Mouse (Mus musculus) kidney, embryonic 15.5 days (tissue): ENCODE measurements around the gene Stk10. TPM values are rescaled to one million over a fixed set of nuclear protein-coding genes. Genes with fewer than 3 reads are reported as not detected.
"Not testable (repeated sequence)": the region's sequence is repeated elsewhere in the genome, so short reads cannot be mapped to it uniquely, and the experiment has no call there.

Source experiments
- ATAC-seq: fragments of 200-750 bp; cut with Nextera tagmentation; replicated peaks from 2 replicates; pipeline ENCODE4 v1.8.0; 2017; ENCODE audit warnings: moderate TSS enrichment; ENCODE audit not compliant: low FRiP score
- H3K27ac ChIP-seq: fragments of 300-500 bp; sonication (generic); 2 replicates; pipeline ENCODE4 v1.5.1; 2015; ENCODE audit warnings: mild to moderate bottlenecking, inconsistent platforms
- H3K27me3 ChIP-seq: fragments of 300-500 bp; sonication (generic); 2 replicates; pipeline ENCODE4 v1.6.1; 2015; ENCODE audit warnings: inconsistent platforms
- H3K36me3 ChIP-seq: fragments of 300-500 bp; sonication (generic); 2 replicates; pipeline ENCODE4 v1.6.1; 2015; ENCODE audit warnings: inconsistent platforms
- H3K4me1 ChIP-seq: fragments of 300-500 bp; sonication (generic); 2 replicates; pipeline ENCODE4 v1.6.1; 2015; ENCODE audit warnings: inconsistent platforms
- H3K4me2 ChIP-seq: fragments of 300-500 bp; sonication (generic); 2 replicates; pipeline ENCODE4 v1.6.1; 2015; ENCODE audit warnings: moderate library complexity, mild to moderate bottlenecking, inconsistent platforms
- H3K4me3 ChIP-seq: fragments of 300-500 bp; sonication (generic); replicated peaks from 2 replicates; pipeline ENCODE4 v1.5.1; 2015; ENCODE audit warnings: mild to moderate bottlenecking, inconsistent platforms
- H3K9ac ChIP-seq: fragments of 300-500 bp; sonication (generic); 2 replicates; pipeline ENCODE4 v1.6.1; 2015; ENCODE audit warnings: mild to moderate bottlenecking, inconsistent platforms
- H3K9me3 ChIP-seq: fragments of 300-500 bp; sonication (generic); replicated peaks from 2 replicates; pipeline ENCODE4 v1.6.1; 2016; ENCODE audit warnings: inconsistent platforms
- WGBS: fragments of 180-500 bp; shearing (Covaris S2); methylation state at CpG from one replicate; pipeline ENCODE4 v1.1.7; 2015; ENCODE audit warnings: mixed read lengths; 5-methylcytosine and 5-hydroxymethylcytosine counted together
- polyA plus RNA-seq: library from polyadenylated mRNA; unstranded; fragments of >200 nt; fragmentation: Nextera tagmentation; extraction: Ambion mirVana; gene quantifications from 2 replicates; pipeline ENCODE4 v1.2.1, GENCODE M21; 2015

Stk10 gene
- polyA plus RNA-seq, 1 experiment from 2014 or later: 5.4 TPM

DNA sequence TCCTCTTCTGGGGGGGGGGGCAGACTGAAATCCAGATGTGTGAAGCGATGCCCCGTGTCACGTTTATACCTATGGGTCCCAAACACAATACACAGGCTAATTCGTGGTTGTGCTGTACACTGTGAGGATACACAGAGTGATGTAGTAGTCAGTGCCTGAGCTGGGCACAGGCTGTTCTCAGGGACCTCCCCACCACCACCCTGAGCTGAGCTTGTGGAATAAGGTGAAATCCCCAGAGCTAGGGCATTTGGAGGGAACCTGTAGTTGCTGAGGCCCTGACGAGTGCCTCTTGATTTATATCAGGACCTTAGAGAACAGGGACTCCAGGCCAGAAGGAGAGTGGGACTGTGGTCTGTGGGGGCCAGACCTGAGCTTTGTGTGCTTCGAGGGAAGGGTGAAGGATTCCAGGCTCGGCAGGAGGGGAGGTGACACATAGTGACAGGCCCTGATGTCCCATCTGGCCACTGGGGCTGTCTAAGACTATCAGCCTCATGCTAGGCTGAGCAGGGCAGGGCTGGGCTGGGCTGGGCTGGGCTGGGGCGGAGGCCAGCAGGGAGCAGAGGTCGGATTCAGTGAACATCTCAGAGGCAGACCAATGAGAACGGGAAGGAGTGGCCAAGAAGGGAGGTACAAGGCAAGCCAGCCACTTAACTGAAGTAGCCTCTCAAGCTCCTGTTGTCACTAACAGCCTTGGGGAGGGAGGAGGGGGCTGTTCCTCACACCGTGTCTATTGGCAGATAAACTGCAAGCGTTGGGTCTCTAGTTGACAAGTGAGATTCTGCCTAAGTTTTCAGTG, 68.6 kb downstream of the Stk10 start:
- H3K4me3 ChIP-seq: no peak overlapping the region
- H3K4me1 ChIP-seq: peaks cover 26% of the 10 kb centered on the region
- peak; percentile 84 for ATAC-seq
- no peaks in the 10 kb centered on the region for H3K9me3 ChIP-seq
- no peaks in the 10 kb centered on the region for H3K27me3 ChIP-seq
- WGBS: 43% methylated on average over 12 of the region's 12 CpGs
- 0 out of 2 replicates have a peak, but pooled peaks cover 4% of the 10 kb centered on the region for H3K36me3 ChIP-seq
- H3K27ac ChIP-seq: 0 out of 2 replicates have a peak overlapping the region, but pooled peaks have one; percentile 9
- H3K4me2 ChIP-seq: 0 out of 2 replicates have a peak overlapping the region, but pooled peaks have one; percentile 13
- H3K9ac ChIP-seq: peak overlapping the region; percentile 7; the same call in 1 of the 2 replicates

DNA sequence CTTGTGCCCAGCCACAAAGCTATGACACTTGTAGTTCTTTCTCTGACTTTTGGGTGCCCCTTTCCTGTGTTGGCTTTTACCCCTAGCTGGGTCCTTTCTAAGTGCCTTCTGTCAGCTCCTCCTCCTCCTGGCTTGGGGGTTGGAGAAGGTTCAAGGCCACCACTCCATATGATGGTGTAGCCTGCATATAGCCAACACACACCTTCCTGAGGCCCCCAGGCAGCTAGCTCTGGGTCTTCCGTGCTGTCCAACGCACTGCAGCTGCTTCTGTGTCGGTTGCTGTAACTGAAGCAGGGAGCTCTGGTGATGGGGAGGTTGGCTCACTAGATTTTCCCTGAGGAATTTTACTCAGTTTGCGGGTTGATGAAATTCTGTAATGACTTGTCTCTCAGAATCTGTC, 71.6 kb downstream of the Stk10 start:
- no peaks in the 10 kb centered on the region for H3K9me3 ChIP-seq
- ATAC-seq: no peak
- H3K9ac ChIP-seq: no peak overlapping the region
- 52% methylated on average over 4 of the region's 4 CpGs for WGBS
- H3K4me2 ChIP-seq: no peak overlapping the region
- no peak overlapping the region for H3K4me3 ChIP-seq
- H3K36me3 ChIP-seq: no peaks in the 10 kb centered on the region
- peak overlapping the region; percentile 47 for H3K27ac ChIP-seq
- H3K27me3 ChIP-seq: no peaks in the 10 kb centered on the region
- H3K4me1 ChIP-seq: peaks cover 21% of the 10 kb centered on the region

DNA sequence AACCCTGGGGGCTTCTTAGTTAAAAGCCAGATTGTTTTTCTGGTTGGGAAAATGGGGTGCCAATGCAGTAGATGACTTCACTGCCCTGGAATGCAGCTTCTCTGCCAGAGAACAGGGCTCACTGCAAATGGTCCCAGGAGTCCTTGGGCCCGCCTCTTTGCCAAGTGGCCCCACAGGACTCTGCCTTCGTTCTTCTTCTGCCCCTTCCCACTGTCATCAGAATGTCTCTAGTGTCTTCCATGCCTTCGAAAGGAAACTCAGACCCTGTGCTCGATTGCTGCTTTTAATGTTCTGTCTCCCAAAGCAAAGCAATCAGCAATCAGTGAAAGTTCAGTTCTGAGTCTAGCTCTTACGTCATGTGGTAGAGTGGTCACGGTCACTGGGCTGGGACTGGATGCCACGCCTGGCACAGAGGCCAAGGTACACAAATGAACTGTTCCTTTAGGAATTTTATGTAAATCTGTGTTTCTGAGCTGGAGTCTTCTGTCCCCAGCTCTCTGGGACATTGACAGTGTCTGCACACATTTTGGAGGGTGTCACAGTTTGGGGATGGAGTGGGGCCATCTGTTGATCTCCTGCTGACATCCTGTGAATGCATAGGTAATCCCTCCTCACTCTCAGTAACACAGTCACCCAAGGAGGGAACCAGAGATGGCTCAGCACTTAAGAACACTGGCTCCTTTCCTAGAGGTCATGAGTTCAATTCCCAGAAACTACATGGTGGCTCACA, 72.2 kb downstream of the Stk10 start:
- no peak overlapping the region for H3K4me3 ChIP-seq
- peak overlapping the region; percentile 47 for H3K27ac ChIP-seq
- no peaks in the 10 kb centered on the region for H3K36me3 ChIP-seq
- WGBS: 51% methylated on average over 7 of the region's 7 CpGs
- ATAC-seq: peak; percentile 54; the same call in 1 of the 2 replicates
- H3K4me2 ChIP-seq: 0 out of 2 replicates have a peak overlapping the region, but pooled peaks have one; percentile 17
- H3K4me1 ChIP-seq: peaks cover 20% of the 10 kb centered on the region
- no peak overlapping the region for H3K9ac ChIP-seq
- H3K9me3 ChIP-seq: no peaks in the 10 kb centered on the region
- H3K27me3 ChIP-seq: no peaks in the 10 kb centered on the region

DNA sequence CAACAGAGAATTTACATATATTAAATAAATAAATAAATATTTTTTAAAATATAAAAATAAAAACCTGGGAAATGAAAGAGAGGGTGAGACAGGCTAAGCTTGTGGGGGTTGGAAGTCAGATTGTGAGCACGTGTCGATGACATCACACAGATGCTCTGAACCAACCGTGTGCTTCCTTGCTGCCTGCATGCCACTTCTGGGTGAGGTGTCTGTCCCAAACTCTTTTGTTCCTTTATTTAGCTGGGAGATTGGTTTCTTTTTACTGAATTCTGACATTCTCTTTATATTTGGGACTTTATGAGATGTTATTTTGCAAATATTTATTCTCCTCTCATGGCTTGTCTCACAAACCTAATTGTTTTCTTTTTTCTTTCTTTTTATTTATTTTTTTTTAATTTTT, 72.8 kb downstream of the Stk10 start:
- WGBS: 85% methylated on average over 3 of the region's 3 CpGs
- H3K27me3 ChIP-seq: no peaks in the 10 kb centered on the region
- H3K4me3 ChIP-seq: no peak overlapping the region
- no peak overlapping the region for H3K27ac ChIP-seq
- H3K36me3 ChIP-seq: no peaks in the 10 kb centered on the region
- no peak for ATAC-seq
- no peak overlapping the region for H3K9ac ChIP-seq
- peaks cover 20% of the 10 kb centered on the region for H3K4me1 ChIP-seq
- no peak overlapping the region for H3K4me2 ChIP-seq
- H3K9me3 ChIP-seq: no peaks in the 10 kb centered on the region

DNA sequence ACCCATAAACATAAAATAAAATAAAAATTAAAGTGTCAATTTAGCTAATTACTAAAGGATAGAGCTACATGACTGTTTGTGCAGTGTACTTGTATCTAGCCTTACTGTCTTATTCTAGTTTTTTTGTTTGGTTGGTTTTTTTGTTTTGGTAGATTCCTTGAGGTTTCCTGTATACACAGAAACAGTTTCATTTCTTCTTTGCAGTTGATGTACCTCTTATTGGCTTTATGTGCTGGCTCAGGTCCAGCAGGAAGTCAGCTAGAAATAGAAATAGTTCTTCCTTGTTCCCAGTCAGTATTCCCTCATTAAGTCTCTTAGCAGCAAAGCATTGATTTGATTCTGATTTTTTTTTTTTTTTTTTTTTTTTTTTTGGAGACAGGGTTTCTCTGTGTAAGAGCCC, 74.2 kb downstream of the Stk10 start:
- H3K36me3 ChIP-seq: no peaks in the 10 kb centered on the region
- H3K4me2 ChIP-seq: no peak overlapping the region
- no peak overlapping the region for H3K27ac ChIP-seq
- ATAC-seq: no peak
- H3K27me3 ChIP-seq: no peaks in the 10 kb centered on the region
- peaks cover 14% of the 10 kb centered on the region for H3K4me1 ChIP-seq
- no peak overlapping the region for H3K9ac ChIP-seq
- H3K4me3 ChIP-seq: no peak overlapping the region
- H3K9me3 ChIP-seq: no peaks in the 10 kb centered on the region

DNA sequence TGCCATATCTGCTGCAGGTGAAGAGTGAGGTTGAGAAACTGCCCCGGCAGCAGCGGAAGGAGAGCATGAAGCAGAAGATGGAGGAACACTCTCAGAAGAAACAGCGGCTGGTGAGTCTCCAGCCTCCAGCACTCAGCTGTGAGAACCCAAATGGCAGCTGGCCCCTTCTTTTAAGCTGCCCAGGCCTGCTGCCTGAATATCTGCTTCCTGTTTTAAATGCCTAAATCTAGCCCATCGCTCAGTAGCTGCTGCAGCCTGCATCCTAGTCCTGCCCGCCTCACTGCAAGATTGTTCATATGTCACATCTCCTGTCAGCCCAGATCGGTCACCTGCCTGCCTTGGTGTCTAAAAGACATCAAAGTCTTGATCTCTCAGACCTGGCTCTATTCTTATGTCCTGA, 77.5 kb downstream of the Stk10 start:
- Histone ChIP-seq H3K4me3 (no peak overlapping the region), H3K27ac (no peak overlapping the region), H3K4me1 (peaks cover 3% of the 10 kb centered on the region; the same call in 1 of the 2 replicates), H3K27me3 (no peaks in the 10 kb centered on the region), H3K9ac (no peak overlapping the region), H3K9me3 (no peaks in the 10 kb centered on the region), H3K36me3 (peaks cover 10% of the 10 kb centered on the region; the same call in 1 of the 2 replicates), H3K4me2 (no peak overlapping the region)
- no peak for ATAC-seq
- 88% methylated on average over 6 of the region's 6 CpGs for WGBS

DNA sequence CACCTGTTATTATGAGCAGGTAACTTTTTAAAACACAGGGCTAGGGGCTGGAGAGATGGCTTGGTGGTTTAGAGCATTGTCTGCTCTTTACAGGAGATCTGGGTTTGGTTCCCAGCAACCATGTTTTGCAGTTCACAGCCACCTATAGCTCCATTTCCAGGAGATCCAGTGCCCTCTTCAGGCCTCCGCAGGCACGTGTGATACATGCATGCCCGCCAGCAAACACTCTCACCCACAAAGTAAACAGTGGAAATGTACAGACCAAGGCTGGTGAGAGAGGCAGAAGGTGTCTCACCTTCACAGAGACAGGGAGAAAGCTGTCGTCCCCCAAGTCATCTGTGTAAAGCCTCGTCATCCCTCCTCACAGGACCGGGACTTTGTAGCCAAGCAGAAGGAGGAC, 79.2 kb downstream of the Stk10 start:
- Histone ChIP-seq H3K4me3 (no peak overlapping the region), H3K4me1 (peaks cover 8% of the 10 kb centered on the region), H3K9me3 (no peaks in the 10 kb centered on the region), H3K36me3 (peaks cover 10% of the 10 kb centered on the region; the same call in 1 of the 2 replicates), H3K4me2 (no peak overlapping the region), H3K27me3 (no peaks in the 10 kb centered on the region), H3K9ac (no peak overlapping the region), H3K27ac (no peak overlapping the region)
- ATAC-seq: no peak
- WGBS: 83% methylated on average over 6 of the region's 6 CpGs

DNA sequence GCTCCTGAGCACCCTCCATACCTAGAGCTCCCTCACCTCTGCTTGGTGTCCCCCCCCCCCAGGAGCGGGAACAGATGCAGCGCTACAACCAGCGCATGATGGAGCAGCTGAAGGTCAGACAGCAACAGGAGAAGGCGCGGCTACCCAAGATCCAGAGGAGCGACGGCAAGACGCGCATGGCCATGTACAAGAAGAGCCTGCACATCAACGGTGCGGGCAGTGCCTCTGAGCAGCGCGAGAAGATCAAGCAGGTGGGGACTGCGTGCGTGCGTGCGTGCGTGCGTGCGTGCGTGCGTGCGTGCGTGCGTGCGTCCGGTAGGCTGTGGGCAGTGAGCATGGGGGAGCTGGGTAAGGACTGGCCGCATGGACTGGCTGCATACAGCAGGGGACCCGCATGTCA, 81.4 kb downstream of the Stk10 start:
- no peaks in the 10 kb centered on the region for H3K27me3 ChIP-seq
- WGBS: 92% methylated on average over 29 of the region's 29 CpGs
- H3K27ac ChIP-seq: no peak overlapping the region

DNA sequence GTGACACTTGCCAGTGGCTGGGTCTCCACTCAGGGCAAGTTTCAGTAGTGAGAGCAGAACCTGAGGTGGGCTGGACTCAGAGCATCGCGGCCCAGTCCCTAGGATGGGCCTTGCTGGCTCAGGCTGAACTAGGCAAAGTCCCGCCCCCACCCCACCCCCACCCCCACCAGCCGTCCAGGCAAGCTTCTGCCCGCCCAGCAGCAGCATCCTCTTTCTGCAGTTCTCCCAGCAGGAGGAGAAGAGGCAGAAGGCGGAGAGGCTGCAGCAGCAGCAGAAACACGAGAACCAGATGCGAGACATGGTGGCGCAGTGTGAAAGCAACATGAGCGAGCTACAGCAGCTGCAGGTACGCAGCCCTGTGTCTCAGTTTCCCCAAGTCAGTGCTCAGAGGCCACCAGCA, 82.5 kb downstream of the Stk10 start:
- no peak overlapping the region for H3K4me2 ChIP-seq
- 30% methylated on average over 11 of the region's 11 CpGs for WGBS
- peaks cover 21% of the 10 kb centered on the region for H3K4me1 ChIP-seq
- ATAC-seq: peak; percentile 43; the same call in 1 of the 2 replicates
- H3K36me3 ChIP-seq: peaks cover 15% of the 10 kb centered on the region; the same call in 1 of the 2 replicates
- no peak overlapping the region for H3K27ac ChIP-seq
- no peaks in the 10 kb centered on the region for H3K27me3 ChIP-seq
- H3K9me3 ChIP-seq: no peaks in the 10 kb centered on the region
- H3K9ac ChIP-seq: no peak overlapping the region
- no peak overlapping the region for H3K4me3 ChIP-seq

More for the DNA sequence above, 81.4 kb downstream of the Stk10 start:
- H3K4me1 ChIP-seq: peaks cover 15% of the 10 kb centered on the region
- H3K4me2 ChIP-seq: no peak overlapping the region
- H3K4me3 ChIP-seq: no peak overlapping the region
- H3K9ac ChIP-seq: no peak overlapping the region
- no peak for ATAC-seq
- H3K36me3 ChIP-seq: peaks cover 15% of the 10 kb centered on the region; the same call in 1 of the 2 replicates
- no peaks in the 10 kb centered on the region for H3K9me3 ChIP-seq

DNA sequence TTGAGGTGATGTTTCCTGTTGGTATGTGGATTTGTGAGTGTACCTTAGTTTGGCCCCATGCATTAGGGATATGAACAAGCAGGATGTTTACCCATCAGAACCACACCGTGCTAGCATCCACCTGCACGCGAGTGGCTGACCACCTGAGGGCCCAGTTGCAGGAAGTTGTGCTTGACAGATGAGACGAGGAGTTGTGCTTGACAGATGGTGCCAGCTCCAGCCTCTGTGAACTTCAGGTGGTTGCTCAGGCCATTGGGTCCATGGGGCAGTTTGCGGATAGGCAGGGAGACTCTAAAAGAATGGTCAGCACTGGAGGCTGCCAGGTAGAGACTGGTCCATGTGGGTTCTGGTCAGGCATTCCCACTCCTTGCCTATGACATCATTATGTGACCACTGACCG, 83.0 kb downstream of the Stk10 start:
- H3K4me2 ChIP-seq: no peak overlapping the region

DNA sequence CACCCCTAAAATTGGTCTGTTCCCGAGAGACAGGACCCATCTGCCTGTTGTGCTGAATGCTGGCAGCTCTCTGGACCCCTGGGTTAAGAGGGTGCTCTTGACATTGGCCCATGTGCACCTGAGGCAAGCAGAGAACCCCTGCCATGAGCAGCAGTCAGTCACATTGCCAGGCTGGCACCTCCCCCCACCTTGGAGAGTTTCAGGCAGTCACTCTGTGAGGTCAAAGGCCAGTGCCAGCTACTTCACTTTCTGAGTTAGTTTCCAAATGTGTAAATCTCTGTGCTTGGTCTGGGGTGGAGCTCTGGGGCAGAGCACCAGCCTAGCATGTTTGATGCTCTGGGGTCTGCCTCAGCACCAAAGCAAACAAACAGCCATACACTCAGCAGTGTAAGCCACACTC, 84.9 kb downstream of the Stk10 start:
- ATAC-seq: no peak
- H3K27me3 ChIP-seq: no peaks in the 10 kb centered on the region
- no peak overlapping the region for H3K27ac ChIP-seq
- WGBS: 80% methylated on average over 1 of the region's 1 CpGs
- no peak overlapping the region for H3K4me2 ChIP-seq
- no peak overlapping the region for H3K9ac ChIP-seq
- H3K36me3 ChIP-seq: peaks cover 14% of the 10 kb centered on the region; the same call in 1 of the 2 replicates
- peaks cover 21% of the 10 kb centered on the region for H3K4me1 ChIP-seq
- no peak overlapping the region for H3K4me3 ChIP-seq
- H3K9me3 ChIP-seq: no peaks in the 10 kb centered on the region

More for the DNA sequence above, 83.0 kb downstream of the Stk10 start:
- H3K4me1 ChIP-seq: peaks cover 21% of the 10 kb centered on the region
- no peak overlapping the region for H3K4me3 ChIP-seq
- H3K27me3 ChIP-seq: no peaks in the 10 kb centered on the region
- no peak overlapping the region for H3K27ac ChIP-seq
- 77% methylated on average over 6 of the region's 6 CpGs for WGBS
- no peaks in the 10 kb centered on the region for H3K9me3 ChIP-seq
- H3K36me3 ChIP-seq: peaks cover 15% of the 10 kb centered on the region; the same call in 1 of the 2 replicates
- ATAC-seq: no peak
- no peak overlapping the region for H3K9ac ChIP-seq

DNA sequence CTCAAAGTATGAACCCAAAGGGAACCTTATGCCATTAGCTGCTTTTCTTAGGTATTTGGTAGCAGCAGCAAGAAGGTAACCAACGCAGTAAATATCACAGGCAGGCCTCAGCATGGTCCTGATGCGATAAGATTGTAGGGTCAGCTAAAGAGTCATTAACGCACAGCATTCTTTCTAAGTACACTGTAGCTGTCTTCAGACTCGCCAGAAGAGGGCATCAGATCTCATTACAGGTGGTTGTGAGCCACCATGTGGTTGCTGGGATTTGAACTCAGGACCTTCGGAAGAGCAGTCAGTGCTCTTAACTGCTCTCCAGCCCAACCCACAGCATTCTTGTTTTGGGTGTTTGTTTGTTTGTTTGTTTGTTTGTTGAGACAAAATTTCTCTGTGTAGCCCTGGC, 85.5 kb downstream of the Stk10 start:
- Histone ChIP-seq H3K27ac (peak overlapping the region; percentile 80; the same call in 1 of the 2 replicates), H3K4me1 (peaks cover 21% of the 10 kb centered on the region)
- H3K4me3 ChIP-seq, H3K9me3 ChIP-seq, H3K9ac ChIP-seq, ATAC-seq, H3K36me3 ChIP-seq, H3K4me2 ChIP-seq, H3K27me3 ChIP-seq: not testable (repeated sequence)
- WGBS: 85% methylated on average over 5 of the region's 5 CpGs
